Mouse (Mus musculus): ENCODE data around the gene Exosc7. TPM values are rescaled to one million over a fixed set of nuclear protein-coding genes. Genes with fewer than 3 reads are reported as not detected.

Exosc7 gene
- polyA plus RNA-seq, 1 experiment from 2014 or later: 136 TPM

GRCm38 (mm10) chr9:123165781-123166443, 52.9 kb downstream of the Exosc7 start:
- Histone ChIP-seq H3K4me1 (no peaks in the 10 kb centered on the region), H3K27ac (no peak overlapping the region), H3K9ac (no peak overlapping the region), H3K4me2 (no peak overlapping the region), H3K9me3 (no peaks in the 10 kb centered on the region), H3K27me3 (replicated peaks) (no peaks in the 10 kb centered on the region), H3K4me3 (replicated peaks) (no peak overlapping the region), H3K36me3 (no peaks in the 10 kb centered on the region)
- 86% methylated on average over 3 of the region's 3 CpGs for WGBS
- no peak for ATAC-seq (ENCODE audit: insufficient read depth, low FRiP score, low read depth)

- H3K36me3 ChIP-seq: no peaks in the 10 kb centered on the region
- no peaks in the 10 kb centered on the region for H3K4me1 ChIP-seq
- no peak overlapping the region for H3K4me2 ChIP-seq
- H3K9ac ChIP-seq: no peak overlapping the region
- no peak overlapping the region for H3K27ac ChIP-seq
- no peaks in the 10 kb centered on the region for H3K9me3 ChIP-seq
- H3K27me3 ChIP-seq (replicated peaks): no peaks in the 10 kb centered on the region
- ATAC-seq (ENCODE audit: insufficient read depth, low FRiP score, low read depth): no peak
- 84% methylated on average over 6 of the region's 6 CpGs for WGBS
- no peak overlapping the region for H3K4me3 ChIP-seq (replicated peaks)
Observed at GRCm38 (mm10) chr9:123173760-123174159, 60.7 kb downstream of the Exosc7 start.

GRCm38 (mm10) chr9:123174356-123174755, 61.3 kb downstream of the Exosc7 start:
- Histone ChIP-seq H3K4me1 (no peaks in the 10 kb centered on the region), H3K4me3 (replicated peaks) (no peak overlapping the region), H3K9ac (no peak overlapping the region), H3K27ac (no peak overlapping the region), H3K27me3 (replicated peaks) (no peaks in the 10 kb centered on the region), H3K36me3 (no peaks in the 10 kb centered on the region), H3K4me2 (no peak overlapping the region), H3K9me3 (no peaks in the 10 kb centered on the region)
- WGBS: 86% methylated on average over 4 of the region's 4 CpGs
- no peak for ATAC-seq (ENCODE audit: insufficient read depth, low FRiP score, low read depth)

GRCm38 (mm10) chr9:123177380-123178048, 64.5 kb downstream of the Exosc7 start:
- 83% methylated on average over 9 of the region's 9 CpGs for WGBS
- H3K4me1 ChIP-seq: no peaks in the 10 kb centered on the region
- H3K4me3 ChIP-seq (replicated peaks): no peak overlapping the region
- no peaks in the 10 kb centered on the region for H3K27me3 ChIP-seq (replicated peaks)
- no peak overlapping the region for H3K27ac ChIP-seq
- no peak overlapping the region for H3K4me2 ChIP-seq
- no peaks in the 10 kb centered on the region for H3K36me3 ChIP-seq
- no peak for ATAC-seq (ENCODE audit: insufficient read depth, low FRiP score, low read depth)
- H3K9me3 ChIP-seq: no peaks in the 10 kb centered on the region
- H3K9ac ChIP-seq: no peak overlapping the region

GRCm38 (mm10) chr9:123180003-123180402, 67.0 kb downstream of the Exosc7 start:
- Histone ChIP-seq H3K9ac (no peak overlapping the region), H3K4me2 (no peak overlapping the region), H3K4me3 (replicated peaks) (no peak overlapping the region), H3K27ac (no peak overlapping the region), H3K9me3 (no peaks in the 10 kb centered on the region), H3K27me3 (replicated peaks) (no peaks in the 10 kb centered on the region), H3K4me1 (no peaks in the 10 kb centered on the region), H3K36me3 (no peaks in the 10 kb centered on the region)
- ATAC-seq (ENCODE audit: insufficient read depth, low FRiP score, low read depth): no peak
- 89% methylated on average over 6 of the region's 6 CpGs for WGBS

- 74% methylated on average over 8 of the region's 8 CpGs for WGBS
- no peak; the same call in 1 of the 2 replicates for ATAC-seq (ENCODE audit: insufficient read depth, low FRiP score, low read depth)
Observed at GRCm38 (mm10) chr9:123183226-123183625, 70.2 kb downstream of the Exosc7 start.

GRCm38 (mm10) chr9:123185546-123185945, 72.5 kb downstream of the Exosc7 start:
- WGBS: 55% methylated on average over 2 of the region's 2 CpGs
- Histone ChIP-seq H3K4me3 (replicated peaks) (no peak overlapping the region), H3K9me3 (no peaks in the 10 kb centered on the region), H3K4me2 (no peak overlapping the region), H3K4me1 (no peaks in the 10 kb centered on the region), H3K27me3 (replicated peaks) (no peaks in the 10 kb centered on the region), H3K9ac (no peak overlapping the region), H3K27ac (no peak overlapping the region), H3K36me3 (no peaks in the 10 kb centered on the region)
- ATAC-seq (ENCODE audit: insufficient read depth, low FRiP score, low read depth): no peak

More at GRCm38 (mm10) chr9:123183226-123183625, 70.2 kb downstream of the Exosc7 start:
- Histone ChIP-seq H3K4me1 (no peaks in the 10 kb centered on the region), H3K27me3 (replicated peaks) (no peaks in the 10 kb centered on the region), H3K4me3 (replicated peaks) (no peak overlapping the region), H3K9ac (no peak overlapping the region), H3K36me3 (no peaks in the 10 kb centered on the region), H3K9me3 (no peaks in the 10 kb centered on the region), H3K4me2 (no peak overlapping the region), H3K27ac (no peak overlapping the region)

Other genes with a start within 250 kb of the Exosc7 start
- 54.9 and 56.1 TPM in 2 replicates for gene Zfp445, start 247.2 kb upstream of the Exosc7 start, polyA plus RNA-seq (2015; fragmentation: Nextera tagmentation; extraction: Ambion mirVana)
- gene Zkscan7, start 227.5 kb upstream of the Exosc7 start, polyA plus RNA-seq (2015; fragmentation: Nextera tagmentation; extraction: Ambion mirVana): 4.0 and 4.6 TPM in 2 replicates
- 15.0 and 15.1 TPM in 2 replicates for gene Zfp105, start 190.1 kb upstream of the Exosc7 start, polyA plus RNA-seq (2015; fragmentation: Nextera tagmentation; extraction: Ambion mirVana)
- gene 1110059G10Rik, start 162.2 kb upstream of the Exosc7 start, polyA plus RNA-seq (2015; fragmentation: Nextera tagmentation; extraction: Ambion mirVana): 29.8 and 33.1 TPM in 2 replicates
- 51.7 and 53.9 TPM in 2 replicates for gene Kif15, start 162.2 kb upstream of the Exosc7 start, polyA plus RNA-seq (2015; fragmentation: Nextera tagmentation; extraction: Ambion mirVana)
- gene Tmem42, start 91.9 kb upstream of the Exosc7 start, polyA plus RNA-seq (2015; fragmentation: Nextera tagmentation; extraction: Ambion mirVana): 20.6 and 21.2 TPM in 2 replicates
- gene Tgm4, start 78.5 kb upstream of the Exosc7 start, polyA plus RNA-seq (2015; fragmentation: Nextera tagmentation; extraction: Ambion mirVana): 0.53 and 0.57 TPM in 2 replicates
- 73.7 and 77.8 TPM in 2 replicates for gene Zdhhc3, start within 50 bp of the Exosc7 start, polyA plus RNA-seq (2015; fragmentation: Nextera tagmentation; extraction: Ambion mirVana)
- 1.2 and 2.0 TPM in 2 replicates for gene Clec3b, start 37.7 kb downstream of the Exosc7 start, polyA plus RNA-seq (2015; fragmentation: Nextera tagmentation; extraction: Ambion mirVana)
- gene Cdcp1, start 102.8 kb downstream of the Exosc7 start, polyA plus RNA-seq (2015; fragmentation: Nextera tagmentation; extraction: Ambion mirVana): 13.5 and 15.3 TPM in 2 replicates
- gene Tmem158, start 147.5 kb downstream of the Exosc7 start, polyA plus RNA-seq (2015; fragmentation: Nextera tagmentation; extraction: Ambion mirVana): 14.9 and 17.1 TPM in 2 replicates

Measured in stomach, embryonic 15.5 days (tissue).